Mouse (Mus musculus) lung, adult 2 months (tissue): ENCODE measurements around the gene Smim12. TPM values are rescaled to one million over a fixed set of nuclear protein-coding genes. Genes with fewer than 3 reads are reported as not detected.

Experiments
- DNase-seq: peaks from one replicate; pipeline ENCODE4 v3.0.0; 2022
- H3K4me1 ChIP-seq: fragments of 200-500 bp; 2 replicates; pipeline ENCODE4 v1.6.1; 2011; ENCODE audit warnings: low read length; ENCODE audit not compliant: control insufficient read depth, insufficient read depth
- H3K4me3 ChIP-seq: fragments of 200-500 bp; replicated peaks from 2 replicates; pipeline ENCODE3; 2011; ENCODE audit warnings: low read depth, mild to moderate bottlenecking, control low read depth, low read length; ENCODE audit errors: extremely low read depth
- CTCF ChIP-seq: fragments of 200-500 bp; IDR thresholded peaks from 2 replicates; pipeline ENCODE4 v1.5.1; 2011; ENCODE audit warnings: mild to moderate bottlenecking, low read length, control low read depth; ENCODE audit not compliant: insufficient read depth
- POLR2A ChIP-seq: fragments of 200-500 bp; IDR thresholded peaks from 2 replicates; pipeline ENCODE4 v1.6.1; 2011; ENCODE audit warnings: low read depth, mild to moderate bottlenecking, control low read depth, low read length, borderline replicate concordance; ENCODE audit errors: extremely low read depth
- WGBS: fragments of 180-500 bp; shearing (Covaris S2); methylation state at CpG from one replicate; pipeline ENCODE4 v1.1.7; 2018; 5-methylcytosine and 5-hydroxymethylcytosine counted together
- polyA plus RNA-seq: library from polyadenylated mRNA; depleted of rRNA; stranded (reverse); fragments of >200 nt; gene quantifications from 2 replicates; pipeline ENCODE4 v1.2.3, GENCODE M21; 2012

The Smim12 gene
- polyA plus RNA-seq, 1 experiment: 37.4 TPM

DNA sequence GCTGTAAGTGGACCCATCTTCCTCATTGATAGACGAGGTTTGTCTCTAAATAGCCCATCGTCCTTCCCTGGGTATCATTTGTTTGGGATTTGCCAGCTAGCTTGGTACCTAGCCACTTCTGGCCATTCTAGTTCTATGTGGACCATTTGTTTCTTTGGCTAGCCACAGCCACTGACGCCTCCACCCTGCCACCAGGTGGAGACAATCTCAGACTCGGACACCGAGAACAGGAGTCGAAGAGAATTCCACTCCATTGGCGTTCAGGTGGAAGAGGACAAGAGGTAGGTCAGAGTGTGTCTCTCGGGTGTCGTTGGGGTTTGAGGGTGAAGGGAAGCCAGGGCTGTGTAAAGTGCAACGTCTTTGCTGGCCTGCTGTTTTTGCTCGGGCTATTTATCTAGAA is 28.5 kb upstream of the Smim12 start:
- TF ChIP-seq CTCF (no peak), POLR2A (no peak)
- H3K4me1 ChIP-seq: no peaks in the 10 kb centered on the region
- WGBS: 47% methylated on average over 11 of the region's 11 CpGs
- H3K4me3 ChIP-seq: no peak overlapping the region
- DNase-seq: no peak

- no peaks in the 10 kb centered on the region for H3K4me1 ChIP-seq
- WGBS: 38% methylated on average over 6 of the region's 9 CpGs
- no peak for TF ChIP-seq CTCF
- DNase-seq: no peak
- no peak overlapping the region for H3K4me3 ChIP-seq
Observed at GRCm38 (mm10) chr4:127215799-127216198, 27.8 kb upstream of the Smim12 start.

DNA sequence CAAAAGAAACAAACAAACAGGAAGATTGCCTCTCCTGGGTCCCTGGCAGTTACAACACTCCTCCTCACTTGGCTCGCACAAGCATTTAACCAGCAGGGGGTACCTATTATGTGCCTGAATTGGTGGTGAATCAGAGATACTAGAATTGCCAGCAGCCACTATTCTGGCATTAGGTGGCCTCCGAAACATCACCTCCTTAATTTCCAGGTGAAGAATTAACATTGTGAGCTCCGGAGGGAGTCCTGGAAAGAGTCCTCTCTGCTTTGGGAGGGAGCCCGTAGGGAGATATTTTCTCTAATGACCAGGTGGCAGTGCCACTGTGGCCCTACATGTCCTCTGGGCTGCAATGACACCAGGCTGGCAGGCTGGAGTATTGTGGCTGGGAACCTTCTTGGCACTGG is 27.3 kb upstream of the Smim12 start:
- DNase-seq: no peak
- TF ChIP-seq CTCF (no peak), POLR2A (no peak)
- Histone ChIP-seq H3K4me1 (no peaks in the 10 kb centered on the region), H3K4me3 (no peak overlapping the region)
- 76% methylated on average over 4 of the region's 4 CpGs for WGBS

DNA sequence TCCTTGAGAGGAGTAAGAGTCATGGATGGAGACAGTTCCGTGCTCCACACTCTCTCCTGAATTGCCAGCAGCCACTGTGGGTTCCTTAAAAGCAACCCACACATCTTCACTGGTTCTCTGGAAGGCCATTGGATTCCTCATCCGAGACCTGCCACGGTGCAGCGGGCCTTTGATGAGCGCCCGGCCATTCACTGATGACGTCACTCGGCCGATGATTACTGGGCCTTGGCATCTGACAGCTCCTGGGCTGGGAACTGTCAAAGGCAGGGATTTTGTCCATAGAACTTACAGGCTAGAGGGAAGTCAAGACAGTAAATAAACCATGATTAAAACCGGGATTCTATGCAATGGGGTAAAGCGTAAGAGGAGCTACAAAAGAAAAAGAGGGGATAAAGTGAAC is 26.5 kb upstream of the Smim12 start:
- DNase-seq: no peak
- Histone ChIP-seq H3K4me1 (no peaks in the 10 kb centered on the region), H3K4me3 (no peak overlapping the region)
- 69% methylated on average over 11 of the region's 11 CpGs for WGBS
- TF ChIP-seq POLR2A: no peak
- no peak for TF ChIP-seq CTCF

- H3K4me1 ChIP-seq: no peaks in the 10 kb centered on the region
- TF ChIP-seq CTCF (no peak), POLR2A (no peak)
- WGBS: 31% methylated on average over 10 of the region's 10 CpGs
- no peak overlapping the region for H3K4me3 ChIP-seq
- no peak for DNase-seq
Observed at GRCm38 (mm10) chr4:127223291-127223690, 20.3 kb upstream of the Smim12 start.

DNA sequence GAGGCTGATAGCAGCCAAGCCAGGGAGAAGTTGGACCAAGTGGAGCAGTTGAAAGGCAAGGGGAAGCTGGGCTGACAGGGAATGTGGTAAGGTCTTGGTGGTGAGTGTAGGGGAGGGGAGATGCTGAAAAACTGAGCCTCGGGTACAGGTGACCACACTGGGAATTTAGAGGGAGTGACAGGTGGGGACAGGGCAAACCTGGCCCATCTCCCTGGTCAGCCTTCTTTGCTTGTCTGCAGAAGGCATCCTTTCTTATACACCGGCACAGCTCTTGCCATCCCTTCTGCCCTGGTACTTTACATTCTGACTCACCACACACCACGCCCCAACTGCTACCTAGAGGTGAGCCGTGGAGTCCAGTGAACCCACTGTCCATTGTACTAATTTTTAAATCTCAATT is 19.8 kb upstream of the Smim12 start:
- no peak overlapping the region for H3K4me3 ChIP-seq
- 55% methylated on average over 4 of the region's 4 CpGs for WGBS
- H3K4me1 ChIP-seq: no peaks in the 10 kb centered on the region
- TF ChIP-seq CTCF (no peak), POLR2A (no peak)
- no peak for DNase-seq

GRCm38 (mm10) chr4:127224444-127225100 is 19.0 kb upstream of the Smim12 start:
- WGBS: 21% methylated on average over 19 of the region's 19 CpGs
- Histone ChIP-seq H3K4me1 (no peaks in the 10 kb centered on the region), H3K4me3 (no peak overlapping the region)
- TF ChIP-seq POLR2A (no peak), CTCF (no peak)
- DNase-seq: no peak

GRCm38 (mm10) chr4:127226067-127226466 is 17.5 kb upstream of the Smim12 start:
- Histone ChIP-seq H3K4me3 (no peak overlapping the region), H3K4me1 (no peaks in the 10 kb centered on the region)
- TF ChIP-seq CTCF: no peak
- TF ChIP-seq POLR2A: no peak
- WGBS: 51% methylated on average over 4 of the region's 4 CpGs
- DNase-seq: no peak

GRCm38 (mm10) chr4:127227051-127227673 is 16.4 kb upstream of the Smim12 start:
- TF ChIP-seq POLR2A: no peak
- no peak for TF ChIP-seq CTCF
- no peak for DNase-seq
- no peaks in the 10 kb centered on the region for H3K4me1 ChIP-seq
- 24% methylated on average over 17 of the region's 17 CpGs for WGBS
- H3K4me3 ChIP-seq: no peak overlapping the region

DNA sequence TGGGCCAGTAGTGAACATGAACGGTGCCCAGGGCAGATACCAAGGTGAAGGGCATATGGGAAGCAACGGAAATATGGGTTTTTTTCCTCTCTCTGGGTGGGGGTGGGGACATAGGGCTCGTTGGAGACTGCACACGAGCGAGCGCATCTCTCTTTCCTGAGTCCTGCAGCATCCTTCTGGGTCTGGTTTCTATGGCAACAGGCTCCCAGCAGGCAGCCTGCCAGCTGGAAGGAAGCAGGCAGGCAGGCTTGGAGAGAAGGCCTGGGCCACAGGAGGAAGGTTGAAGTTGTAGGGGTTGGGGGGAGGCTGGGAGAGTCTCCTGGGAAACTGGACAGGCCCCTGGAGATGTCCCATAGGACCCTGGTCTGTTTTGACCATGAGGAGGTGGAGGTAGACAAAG is 11.6 kb upstream of the Smim12 start:
- Histone ChIP-seq H3K4me3 (no peak overlapping the region), H3K4me1 (0 out of 2 replicates have a peak, but pooled peaks cover 2% of the 10 kb centered on the region)
- 43% methylated on average over 6 of the region's 6 CpGs for WGBS
- no peak for DNase-seq
- TF ChIP-seq CTCF: no peak
- TF ChIP-seq POLR2A: no peak

- 66% methylated on average over 5 of the region's 5 CpGs for WGBS
- Histone ChIP-seq H3K4me3 (no peak overlapping the region), H3K4me1 (0 out of 2 replicates have a peak, but pooled peaks cover 2% of the 10 kb centered on the region)
- DNase-seq: no peak
- TF ChIP-seq POLR2A (no peak), CTCF (no peak)
Observed at GRCm38 (mm10) chr4:127232551-127232950, 11.0 kb upstream of the Smim12 start.
